In the genomic region with DNA sequence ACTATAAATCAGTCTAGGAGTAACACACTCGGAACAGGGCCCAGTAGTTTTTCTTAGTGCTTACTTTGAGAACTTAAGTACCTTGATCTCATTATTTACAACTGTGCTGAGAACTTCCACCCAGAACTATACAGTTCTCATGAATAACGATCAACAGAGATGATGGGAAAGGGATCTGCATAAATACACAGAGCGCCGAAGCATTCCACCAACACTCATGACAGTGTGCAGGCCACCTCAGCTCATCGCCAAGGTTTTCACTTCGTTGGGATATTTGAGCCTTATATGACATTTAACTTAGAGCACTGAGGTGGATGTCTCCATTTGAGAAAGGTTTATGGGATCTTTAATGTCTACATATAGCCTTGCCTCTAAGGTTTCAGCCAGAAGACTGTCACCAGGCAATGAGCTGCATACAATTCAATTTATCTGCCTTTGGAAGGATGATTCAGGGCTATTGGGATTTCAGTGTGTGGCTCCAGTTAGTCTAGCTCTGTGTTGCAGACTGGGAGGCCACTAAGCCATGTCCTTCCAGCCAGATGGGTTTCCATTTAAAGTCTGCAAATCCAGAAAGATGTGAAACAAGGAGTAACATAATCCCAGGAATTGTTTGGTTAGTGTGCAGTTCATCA, we compare ENCODE assay signal across 23 mouse cellular contexts.
"Had no signal": no experiment of that assay in that cellular context is flagged by ENCODE, and none has a peak within 500 bp of the region (broad histone marks: within the 10 kb centered on the region; RNA-seq: fewer than 3 reads in every experiment).

No protein-coding gene starts in this region.

- H3K27me3 ChIP-seq: limb, embryonic 12.5 days; limb, embryonic 15.5 days; liver, embryonic 15.5 days; lung, embryonic 15.5 days; neural tube, embryonic 12.5 days; neural tube, embryonic 15.5 days had no signal

- H3K4me3 ChIP-seq: left cerebral cortex, adult 2 months; limb, embryonic 12.5 days; limb, embryonic 15.5 days; liver, embryonic 15.5 days; lung, embryonic 15.5 days; neural tube, embryonic 12.5 days; neural tube, embryonic 15.5 days had no signal

- ATAC-seq: hindbrain, embryonic 16.5 days had no signal

- H3K4me1 ChIP-seq: limb, embryonic 12.5 days; limb, embryonic 15.5 days; lung, embryonic 15.5 days; neural tube, embryonic 12.5 days; neural tube, embryonic 15.5 days had no signal

- H3K9me3 ChIP-seq: limb, embryonic 15.5 days; liver, embryonic 15.5 days; lung, embryonic 15.5 days; neural tube, embryonic 12.5 days; neural tube, embryonic 15.5 days had no signal

- H3K9ac ChIP-seq: limb, embryonic 12.5 days; limb, embryonic 15.5 days; liver, embryonic 15.5 days; lung, embryonic 15.5 days; neural tube, embryonic 12.5 days; neural tube, embryonic 15.5 days had no signal

- H3K4me2 ChIP-seq: limb, embryonic 12.5 days; limb, embryonic 15.5 days; liver, embryonic 11.5 days; liver, embryonic 15.5 days; lung, embryonic 15.5 days; midbrain, embryonic 11.5 days; neural tube, embryonic 12.5 days; neural tube, embryonic 15.5 days had no signal

- H3K27ac ChIP-seq: kidney, postnatal 0 days; left cerebral cortex, adult 2 months; limb, embryonic 12.5 days; limb, embryonic 15.5 days; liver, embryonic 15.5 days; lung, embryonic 15.5 days; neural tube, embryonic 12.5 days; neural tube, embryonic 15.5 days had no signal

- DNase-seq: kidney, adult 18-20 months; kidney, postnatal 36 days; layer of hippocampus, postnatal 36 days; left cerebral cortex, postnatal 4 days; lung, adult 18-20 months; lung, postnatal 14 days; lung, postnatal 4 days; midbrain, embryonic 14.5 days; right cerebral cortex, adult 18-20 months; right cerebral cortex, postnatal 14 days; right cerebral cortex, postnatal 4 days; thymus, postnatal 25 days had no signal
